Mouse (Mus musculus) embryonic fibroblast, embryonic 13.5 days (primary cell): ENCODE results near the gene Pla1a.

ENCODE experiments used
- CTCF ChIP-seq: IDR thresholded peaks from 2 replicates; pipeline ENCODE4 v1.5.1; 2011; ENCODE audit warnings: mild to moderate bottlenecking, control low read depth, low read length, moderate library complexity, borderline replicate concordance; ENCODE audit not compliant: insufficient read depth
- POLR2A ChIP-seq: IDR thresholded peaks from 2 replicates; pipeline ENCODE4 v1.6.1; 2011; ENCODE audit warnings: low read depth, mild to moderate bottlenecking, control low read depth, low read length, moderate library complexity

GRCm38 (mm10) chr16:38440403-38440802 lies 7.5 kb upstream of the Pla1a start:
- TF ChIP-seq CTCF (no peak), POLR2A (no peak)
